Mouse (Mus musculus) myocyte (in vitro differentiated cells): Measurements from ENCODE around the gene Chst8. TPM values are rescaled to one million over a fixed set of nuclear protein-coding genes. Genes with fewer than 3 reads are reported as not detected.

Experiments used
- H3K27me3 ChIP-seq: one replicate; pipeline ENCODE4 v1.6.1; 2011; ENCODE audit not compliant: control insufficient read depth, insufficient read depth, insufficient read length
- H3K36me3 ChIP-seq: one replicate; pipeline ENCODE4 v1.6.1; 2011; ENCODE audit not compliant: control insufficient read depth, insufficient read depth
- H3K4me2 ChIP-seq: one replicate; pipeline ENCODE4 v1.6.1; 2011; ENCODE audit warnings: low read depth, control low read depth
- H3K4me3 ChIP-seq: one replicate; pipeline ENCODE4 v1.5.1; 2011; ENCODE audit warnings: mild to moderate bottlenecking, control low read depth, moderate library complexity
- H3K79me2 ChIP-seq: one replicate; pipeline ENCODE4 v1.6.1; 2011; ENCODE audit not compliant: control insufficient read depth, insufficient read depth
- H3ac ChIP-seq: one replicate; pipeline ENCODE4 v1.6.1; 2011; ENCODE audit not compliant: control insufficient read depth, insufficient read length
- CEBPB ChIP-seq: IDR thresholded peaks from 2 replicates; pipeline ENCODE4 v1.6.1; 2011; ENCODE audit warnings: mild to moderate bottlenecking, moderate library complexity; ENCODE audit not compliant: poor library complexity, insufficient read depth, severe bottlenecking
- E2F4 ChIP-seq: IDR thresholded peaks from one replicate; pipeline ENCODE4 v1.6.1; 2011; ENCODE audit warnings: mild to moderate bottlenecking, control low read depth, moderate library complexity; ENCODE audit not compliant: insufficient read depth
- MAX ChIP-seq: IDR thresholded peaks from one replicate; pipeline ENCODE4 v1.6.1; 2011; ENCODE audit warnings: low read depth, mild to moderate bottlenecking, control low read depth
- MYOD1 ChIP-seq, 3 experiments: IDR thresholded peaks; one replicate each; pipeline ENCODE4 v1.6.1; 2011; ENCODE audit warnings: control low read depth in 2 of 3, low read depth in 2 of 3, mild to moderate bottlenecking in 2 of 3, moderate library complexity in 1 of 3; ENCODE audit not compliant: insufficient read length in 2 of 3, control insufficient read depth in 1 of 3
- MYOG ChIP-seq, 3 experiments: IDR thresholded peaks; one replicate each; pipeline ENCODE4 v1.6.1; 2011; ENCODE audit warnings: control low read depth in 2 of 3, low read depth in 2 of 3, mild to moderate bottlenecking in 2 of 3; ENCODE audit not compliant: insufficient read length in 2 of 3, control insufficient read depth in 1 of 3, insufficient read depth in 1 of 3
- POLR2A ChIP-seq: IDR thresholded peaks from one replicate; pipeline ENCODE4 v1.6.1; 2011; ENCODE audit warnings: low read depth, mild to moderate bottlenecking, control low read depth, moderate library complexity; ENCODE audit not compliant: insufficient read length
- POLR2AphosphoS2 ChIP-seq: IDR thresholded peaks from one replicate; pipeline ENCODE4 v1.6.1; 2011; ENCODE audit warnings: low read depth, control low read depth; ENCODE audit not compliant: insufficient read length
- REST ChIP-seq: IDR thresholded peaks from one replicate; pipeline ENCODE4 v1.6.1; 2011; ENCODE audit warnings: mild to moderate bottlenecking, control low read depth, moderate library complexity; ENCODE audit not compliant: insufficient read depth, insufficient read length
- SRF ChIP-seq: IDR thresholded peaks from one replicate; pipeline ENCODE4 v1.6.1; 2011; ENCODE audit warnings: low read depth; ENCODE audit not compliant: control insufficient read depth, insufficient read length
- TCF12 ChIP-seq: IDR thresholded peaks from one replicate; pipeline ENCODE4 v1.6.1; 2011; ENCODE audit warnings: mild to moderate bottlenecking, control low read depth; ENCODE audit not compliant: poor library complexity, insufficient read depth, severe bottlenecking
- TCF3 ChIP-seq: IDR thresholded peaks from one replicate; pipeline ENCODE4 v1.6.1; 2011; ENCODE audit warnings: low read depth, control low read depth; ENCODE audit not compliant: insufficient read length
- USF1 ChIP-seq: IDR thresholded peaks from one replicate; pipeline ENCODE4 v1.6.1; 2011; ENCODE audit warnings: low read depth, mild to moderate bottlenecking, control low read depth, moderate library complexity
- polyA plus RNA-seq: library from polyadenylated mRNA; unstranded; fragments of >200 nt; fragmentation: generic; extraction: Trizol; gene quantifications from one replicate; pipeline ENCODE4 v1.2.1, GENCODE M21; 2012; ENCODE audit warnings: missing spikeins

Gene Chst8
- polyA plus RNA-seq, 1 experiment = not detected

DNA sequence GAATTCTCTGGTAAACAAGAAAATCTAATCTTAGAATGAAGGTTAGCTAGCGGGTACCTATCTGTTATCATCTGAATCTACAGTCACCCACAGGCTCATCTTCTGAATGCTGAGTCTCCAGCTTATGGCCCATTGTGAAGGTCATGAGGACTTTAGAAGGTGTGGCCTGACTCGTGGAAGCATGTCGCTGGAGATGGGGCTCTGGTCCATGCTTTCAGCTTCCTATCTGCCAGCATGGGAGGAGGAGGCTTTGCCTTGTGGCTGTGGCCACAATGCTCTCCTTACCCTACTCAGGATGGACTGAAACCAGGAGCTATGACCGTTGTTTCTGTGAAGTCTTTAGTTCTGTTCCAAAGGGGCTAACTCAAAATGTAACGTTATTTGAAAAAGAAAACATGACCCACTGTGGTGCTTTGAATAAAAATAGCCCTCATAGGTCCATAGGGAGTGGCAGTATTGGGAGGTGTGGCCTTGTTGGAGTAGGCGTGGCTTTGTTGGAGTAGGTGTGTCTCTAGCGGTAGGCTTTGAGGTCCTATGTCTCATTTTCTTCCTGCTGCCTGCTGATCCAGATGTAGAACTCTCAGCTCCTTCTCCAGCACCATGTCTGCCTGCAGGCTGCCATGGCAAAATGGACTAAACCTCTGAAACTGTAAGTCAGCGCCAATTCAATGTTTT lies 69.0 kb downstream of the Chst8 start:
- TF ChIP-seq POLR2AphosphoS2 = no peak
- no peak for TF ChIP-seq CEBPB
- no peaks in the 10 kb centered on the region for H3K27me3 ChIP-seq

GRCm38 (mm10) chr7:34739371-34739770 lies 73.1 kb downstream of the Chst8 start:
- H3K4me2 ChIP-seq = no peak overlapping the region
- TF ChIP-seq POLR2A (no peak), CEBPB (no peak), MYOG (IDR thresholded peaks at IDR 0.05; ENCODE audit: control insufficient read depth in 1 of 3, insufficient read depth in 1 of 3, insufficient read length in 2 of 3, low read depth in 2 of 3) (no peak), USF1 (no peak)
- no peak overlapping the region for H3K4me3 ChIP-seq
- H3K79me2 ChIP-seq = no peaks in the 10 kb centered on the region
- no peaks in the 10 kb centered on the region for H3K36me3 ChIP-seq
- H3K27me3 ChIP-seq = no peaks in the 10 kb centered on the region
- H3ac ChIP-seq = no peak overlapping the region

More for the DNA sequence above, 69.0 kb downstream of the Chst8 start:
- H3K36me3 ChIP-seq = no peaks in the 10 kb centered on the region
- no peak overlapping the region for H3K4me2 ChIP-seq
- H3K4me3 ChIP-seq = no peak overlapping the region
- no peak overlapping the region for H3ac ChIP-seq
- H3K79me2 ChIP-seq = no peaks in the 10 kb centered on the region

GRCm38 (mm10) chr7:34737206-34737605 lies 75.3 kb downstream of the Chst8 start:
- Histone ChIP-seq H3K4me3 (no peak overlapping the region), H3ac (no peak overlapping the region), H3K36me3 (no peaks in the 10 kb centered on the region), H3K27me3 (no peaks in the 10 kb centered on the region), H3K79me2 (no peaks in the 10 kb centered on the region), H3K4me2 (no peak overlapping the region)
- TF ChIP-seq USF1 (no peak), MYOD1 (IDR thresholded peaks at IDR 0.05; ENCODE audit: control insufficient read depth in 1 of 3, insufficient read length in 2 of 3, low read depth in 2 of 3) (no peak), MYOG (IDR thresholded peaks at IDR 0.05; ENCODE audit: control insufficient read depth in 1 of 3, insufficient read depth in 1 of 3, insufficient read length in 2 of 3, low read depth in 2 of 3) (no peak), MAX (no peak), REST (no peak), CEBPB (no peak), POLR2A (no peak), TCF3 (no peak)

DNA sequence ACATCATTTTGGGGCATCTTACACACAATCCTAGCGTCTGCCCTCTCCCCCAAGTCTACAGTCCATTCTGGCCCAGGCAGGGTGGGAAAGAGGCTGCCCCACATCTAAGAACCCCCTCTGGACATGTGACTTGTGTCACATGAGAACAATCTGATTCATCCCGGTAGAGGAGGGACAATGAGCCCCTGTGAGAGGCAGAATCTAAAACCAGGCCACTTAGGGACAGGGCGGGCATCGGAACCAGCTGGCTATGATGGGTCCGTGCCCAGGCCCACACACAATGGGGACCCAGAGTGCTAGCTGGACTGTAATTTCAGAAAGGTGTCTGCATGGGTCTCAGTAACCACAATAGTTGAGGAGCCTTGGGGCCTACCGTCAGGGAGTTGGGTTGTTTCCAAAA lies 78.2 kb downstream of the Chst8 start:
- Histone ChIP-seq H3K27me3 (no peaks in the 10 kb centered on the region), H3K79me2 (no peaks in the 10 kb centered on the region), H3K4me2 (no peak overlapping the region), H3ac (no peak overlapping the region), H3K4me3 (no peak overlapping the region), H3K36me3 (no peaks in the 10 kb centered on the region)
- TF ChIP-seq MYOG (IDR thresholded peaks at IDR 0.05; ENCODE audit: control insufficient read depth in 1 of 3, insufficient read depth in 1 of 3, insufficient read length in 2 of 3, low read depth in 2 of 3) (no peak), POLR2AphosphoS2 (no peak), USF1 (no peak), MAX (no peak), TCF3 (no peak), CEBPB (no peak), E2F4 (no peak), SRF (no peak)

- Histone ChIP-seq H3K36me3 (no peaks in the 10 kb centered on the region), H3K79me2 (no peaks in the 10 kb centered on the region), H3K4me2 (no peak overlapping the region), H3ac (no peak overlapping the region), H3K4me3 (no peak overlapping the region), H3K27me3 (no peaks in the 10 kb centered on the region)
- TF ChIP-seq POLR2A = no peak
- TF ChIP-seq E2F4 = no peak
- TF ChIP-seq MYOG (IDR thresholded peaks at IDR 0.05; ENCODE audit: control insufficient read depth in 1 of 3, insufficient read depth in 1 of 3, insufficient read length in 2 of 3, low read depth in 2 of 3) = no peak
- TF ChIP-seq MYOD1 (IDR thresholded peaks at IDR 0.05; ENCODE audit: control insufficient read depth in 1 of 3, insufficient read length in 2 of 3, low read depth in 2 of 3) = no peak
- no peak for TF ChIP-seq TCF3
- no peak for TF ChIP-seq CEBPB
These were observed 83.6 kb downstream of the Chst8 start for GRCm38 (mm10) chr7:34728931-34729330.

GRCm38 (mm10) chr7:34725206-34725605 lies 87.3 kb downstream of the Chst8 start:
- Histone ChIP-seq H3K27me3 (no peaks in the 10 kb centered on the region), H3K4me2 (peak overlapping the region; percentile 24), H3K36me3 (no peaks in the 10 kb centered on the region), H3K4me3 (no peak overlapping the region), H3ac (no peak overlapping the region), H3K79me2 (no peaks in the 10 kb centered on the region)
- no peak for TF ChIP-seq MYOD1 (IDR thresholded peaks at IDR 0.05; ENCODE audit: control insufficient read depth in 1 of 3, insufficient read length in 2 of 3, low read depth in 2 of 3)
- no peak for TF ChIP-seq MAX
- no peak for TF ChIP-seq E2F4
- no peak for TF ChIP-seq USF1
- TF ChIP-seq TCF12 = no peak
- no peak for TF ChIP-seq POLR2AphosphoS2
- TF ChIP-seq REST = no peak
- no peak for TF ChIP-seq TCF3
- no peak for TF ChIP-seq CEBPB
- no peak for TF ChIP-seq SRF
- TF ChIP-seq POLR2A = no peak
- TF ChIP-seq MYOG (IDR thresholded peaks at IDR 0.05; ENCODE audit: control insufficient read depth in 1 of 3, insufficient read depth in 1 of 3, insufficient read length in 2 of 3, low read depth in 2 of 3) = no peak
